Mouse (Mus musculus): ENCODE measurements around the gene Plekhm2. TPM values are rescaled to one million over a fixed set of nuclear protein-coding genes. Genes with fewer than 3 reads are reported as not detected.

Gene Plekhm2
- polyA plus RNA-seq, 1 experiment from 2014 or later, result 6.8 TPM

- no peaks in the 10 kb centered on the region for H3K27me3 ChIP-seq
- no peaks in the 10 kb centered on the region for H3K9me3 ChIP-seq (replicated peaks)
- H3K4me3 ChIP-seq (replicated peaks), result no peak overlapping the region
- peaks cover 33% of the 10 kb centered on the region for H3K4me1 ChIP-seq
- H3K27ac ChIP-seq, result peak overlapping the region; percentile 24; the same call in 1 of the 2 replicates
- H3K9ac ChIP-seq, result no peak overlapping the region
- no peak overlapping the region for H3K4me2 ChIP-seq
- peaks cover 50% of the 10 kb centered on the region for H3K36me3 ChIP-seq
- 53% methylated on average over 7 of the region's 7 CpGs for WGBS
- no peak for ATAC-seq (replicated peaks; ENCODE audit: low FRiP score)
Observed at GRCm38 (mm10) chr4:141681767-141682166, 17.1 kb upstream of the Plekhm2 start.

DNA sequence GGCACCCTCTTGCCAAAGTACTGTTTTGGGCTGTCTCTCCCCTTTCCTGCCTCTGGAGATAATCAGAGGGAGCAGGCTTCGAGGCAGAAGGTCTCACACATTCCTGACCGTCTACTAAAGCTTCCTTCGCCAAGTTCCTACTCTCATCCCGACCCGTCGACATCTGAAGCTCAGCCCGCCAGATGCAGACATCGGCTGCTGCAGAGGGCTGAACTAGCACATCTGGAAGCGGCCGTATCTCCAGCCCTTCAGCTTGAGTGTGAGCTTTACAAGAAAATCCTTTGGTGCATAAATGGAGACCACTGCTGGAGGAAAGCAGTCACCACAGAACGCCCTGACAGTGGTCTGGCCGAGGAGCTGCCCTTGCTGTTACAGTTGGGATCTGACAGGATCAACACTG lies 16.2 kb upstream of the Plekhm2 start:
- Histone ChIP-seq H3K27ac (no peak overlapping the region), H3K4me3 (replicated peaks) (no peak overlapping the region), H3K4me1 (peaks cover 33% of the 10 kb centered on the region), H3K27me3 (no peaks in the 10 kb centered on the region), H3K9me3 (replicated peaks) (no peaks in the 10 kb centered on the region), H3K36me3 (peaks cover 42% of the 10 kb centered on the region), H3K9ac (no peak overlapping the region), H3K4me2 (no peak overlapping the region)
- WGBS, result 51% methylated on average over 12 of the region's 12 CpGs
- no peak for ATAC-seq (replicated peaks; ENCODE audit: low FRiP score)

GRCm38 (mm10) chr4:141679016-141679415 lies 14.3 kb upstream of the Plekhm2 start:
- no peaks in the 10 kb centered on the region for H3K9me3 ChIP-seq (replicated peaks)
- no peaks in the 10 kb centered on the region for H3K27me3 ChIP-seq

GRCm38 (mm10) chr4:141676462-141676979 lies 11.8 kb upstream of the Plekhm2 start:
- H3K27ac ChIP-seq, result no peak overlapping the region
- no peak for ATAC-seq (replicated peaks; ENCODE audit: low FRiP score)
- H3K9ac ChIP-seq, result no peak overlapping the region
- H3K4me2 ChIP-seq, result no peak overlapping the region
- no peaks in the 10 kb centered on the region for H3K9me3 ChIP-seq (replicated peaks)
- 83% methylated on average over 5 of the region's 5 CpGs for WGBS
- 0 out of 2 replicates have a peak, but pooled peaks cover 7% of the 10 kb centered on the region for H3K36me3 ChIP-seq
- H3K4me3 ChIP-seq (replicated peaks), result no peak overlapping the region
- H3K4me1 ChIP-seq, result peaks cover 26% of the 10 kb centered on the region
- no peaks in the 10 kb centered on the region for H3K27me3 ChIP-seq

More at GRCm38 (mm10) chr4:141679016-141679415, 14.3 kb upstream of the Plekhm2 start:
- H3K27ac ChIP-seq, result no peak overlapping the region
- H3K4me3 ChIP-seq (replicated peaks), result no peak overlapping the region
- WGBS, result 68% methylated on average over 2 of the region's 2 CpGs
- peak; percentile 12; the same call in 1 of the 2 replicates for ATAC-seq (replicated peaks; ENCODE audit: low FRiP score)
- peaks cover 23% of the 10 kb centered on the region for H3K36me3 ChIP-seq
- no peak overlapping the region for H3K4me2 ChIP-seq
- peaks cover 35% of the 10 kb centered on the region for H3K4me1 ChIP-seq
- no peak overlapping the region for H3K9ac ChIP-seq

GRCm38 (mm10) chr4:141672325-141672724 lies 7.6 kb upstream of the Plekhm2 start:
- Histone ChIP-seq H3K4me2 (no peak overlapping the region), H3K27ac (no peak overlapping the region), H3K9me3 (replicated peaks) (no peaks in the 10 kb centered on the region), H3K4me1 (peaks cover 6% of the 10 kb centered on the region; the same call in 1 of the 2 replicates), H3K27me3 (no peaks in the 10 kb centered on the region), H3K9ac (no peak overlapping the region), H3K36me3 (no peaks in the 10 kb centered on the region), H3K4me3 (replicated peaks) (no peak overlapping the region)
- 79% methylated on average over 13 of the region's 13 CpGs for WGBS
- no peak for ATAC-seq (replicated peaks; ENCODE audit: low FRiP score)

DNA sequence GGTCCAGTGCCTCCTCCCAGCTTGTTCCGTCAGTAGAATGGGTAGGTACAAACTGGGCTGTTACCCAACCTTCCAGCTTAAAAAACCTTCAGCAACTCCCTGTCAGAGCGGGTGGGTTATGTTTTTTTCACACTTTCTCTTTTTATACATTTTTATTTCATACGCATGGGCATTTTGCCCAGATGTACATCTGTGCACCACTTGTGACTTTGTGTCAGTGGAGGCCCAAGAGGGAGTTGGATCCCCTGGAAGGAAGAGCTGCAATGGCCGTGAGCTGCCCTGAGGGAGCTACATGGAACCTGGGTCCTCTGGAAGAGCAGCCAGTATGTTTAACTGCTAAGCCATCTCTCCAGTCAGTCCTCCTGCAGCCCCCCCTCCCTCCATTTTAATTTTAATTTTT lies 6.7 kb upstream of the Plekhm2 start:
- 69% methylated on average over 4 of the region's 4 CpGs for WGBS
- no peak overlapping the region for H3K4me3 ChIP-seq (replicated peaks)
- no peaks in the 10 kb centered on the region for H3K36me3 ChIP-seq
- no peak overlapping the region for H3K9ac ChIP-seq
- H3K27ac ChIP-seq, result no peak overlapping the region
- no peaks in the 10 kb centered on the region for H3K27me3 ChIP-seq
- peaks cover 6% of the 10 kb centered on the region; the same call in 1 of the 2 replicates for H3K4me1 ChIP-seq
- no peak for ATAC-seq (replicated peaks; ENCODE audit: low FRiP score)
- no peaks in the 10 kb centered on the region for H3K9me3 ChIP-seq (replicated peaks)
- H3K4me2 ChIP-seq, result no peak overlapping the region

DNA sequence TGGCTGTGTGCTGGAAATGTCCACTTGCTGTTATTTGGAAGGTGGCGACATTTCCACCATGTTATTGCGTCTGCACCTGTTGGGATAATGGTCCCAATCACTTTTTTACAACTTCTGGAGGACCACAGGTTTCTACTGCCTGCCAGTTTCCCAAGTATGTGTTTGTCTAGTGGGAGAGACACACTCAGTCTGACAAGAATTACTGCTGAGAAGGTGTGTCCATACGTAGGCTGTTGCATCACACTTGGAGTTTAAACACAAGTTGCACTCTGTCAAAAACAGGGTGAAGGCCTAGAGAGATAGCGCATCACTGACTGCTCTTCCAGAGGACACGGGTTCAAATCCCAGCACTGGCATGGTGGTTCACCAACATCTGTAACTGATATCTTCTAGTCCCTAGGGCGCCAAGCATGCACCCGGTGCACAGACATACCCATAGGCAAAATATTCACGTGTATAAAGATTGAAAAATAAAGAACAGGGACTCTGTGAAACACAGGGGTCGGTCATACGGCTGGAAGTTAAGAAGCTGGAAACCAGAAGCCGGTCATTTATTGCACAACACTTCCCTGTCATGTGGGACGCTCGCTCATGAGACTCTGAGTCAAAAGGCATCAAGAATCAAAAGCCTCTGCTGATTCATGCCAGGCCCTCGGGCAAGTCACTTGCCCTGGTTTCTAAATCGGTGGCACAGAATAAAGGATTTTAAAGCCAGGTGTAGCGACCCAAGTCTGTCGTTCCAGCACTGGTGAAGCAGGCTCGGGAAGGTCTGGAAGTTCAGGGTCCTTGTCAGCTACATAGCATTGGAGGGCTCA lies 5.4 kb upstream of the Plekhm2 start:
- Histone ChIP-seq H3K4me2 (no peak overlapping the region), H3K4me3 (replicated peaks) (no peak overlapping the region), H3K4me1 (peaks cover under 1% of the 10 kb centered on the region; the same call in 1 of the 2 replicates), H3K9me3 (replicated peaks) (no peaks in the 10 kb centered on the region), H3K36me3 (no peaks in the 10 kb centered on the region), H3K27ac (no peak overlapping the region), H3K27me3 (no peaks in the 10 kb centered on the region), H3K9ac (no peak overlapping the region)
- 77% methylated on average over 18 of the region's 18 CpGs for WGBS
- no peak for ATAC-seq (replicated peaks; ENCODE audit: low FRiP score)

- H3K27me3 ChIP-seq, result no peaks in the 10 kb centered on the region
- peak overlapping the region; percentile 88 for H3K4me3 ChIP-seq (replicated peaks)
- peak overlapping the region; percentile 82 for H3K27ac ChIP-seq
- peak; percentile 90 for ATAC-seq (replicated peaks; ENCODE audit: low FRiP score)
- H3K36me3 ChIP-seq, result peaks cover 26% of the 10 kb centered on the region
- peak overlapping the region; percentile 91 for H3K9ac ChIP-seq
- no peaks in the 10 kb centered on the region for H3K9me3 ChIP-seq (replicated peaks)
- peak overlapping the region; percentile 91 for H3K4me2 ChIP-seq
- peaks cover 22% of the 10 kb centered on the region for H3K4me1 ChIP-seq
- under 1% methylated on average over 54 of the region's 60 CpGs for WGBS
Observed at GRCm38 (mm10) chr4:141664011-141664745, 521 bp downstream of the Plekhm2 start.

- Histone ChIP-seq H3K9ac (peak overlapping the region; percentile 91), H3K27ac (peak overlapping the region; percentile 82), H3K4me2 (peak overlapping the region; percentile 91), H3K27me3 (no peaks in the 10 kb centered on the region), H3K4me1 (peaks cover 22% of the 10 kb centered on the region), H3K9me3 (replicated peaks) (no peaks in the 10 kb centered on the region), H3K4me3 (replicated peaks) (peak overlapping the region; percentile 88), H3K36me3 (peaks cover 33% of the 10 kb centered on the region)
- 5% methylated on average over 43 of the region's 47 CpGs for WGBS
- peak; percentile 44; the same call in 1 of the 2 replicates for ATAC-seq (replicated peaks; ENCODE audit: low FRiP score)
Observed at GRCm38 (mm10) chr4:141663122-141663931, 1.4 kb downstream of the Plekhm2 start.

- Histone ChIP-seq H3K9ac (no peak overlapping the region), H3K27me3 (no peaks in the 10 kb centered on the region), H3K4me2 (no peak overlapping the region), H3K36me3 (peaks cover 42% of the 10 kb centered on the region), H3K9me3 (replicated peaks) (no peaks in the 10 kb centered on the region), H3K4me1 (peaks cover 22% of the 10 kb centered on the region), H3K27ac (no peak overlapping the region), H3K4me3 (replicated peaks) (no peak overlapping the region)
- WGBS, result 90% methylated on average over 11 of the region's 11 CpGs
- no peak for ATAC-seq (replicated peaks; ENCODE audit: low FRiP score)
Observed at GRCm38 (mm10) chr4:141660884-141661283, 3.8 kb downstream of the Plekhm2 start.

- peaks cover 18% of the 10 kb centered on the region for H3K4me1 ChIP-seq
- H3K4me3 ChIP-seq (replicated peaks), result no peak overlapping the region
- H3K9ac ChIP-seq, result no peak overlapping the region
- no peaks in the 10 kb centered on the region for H3K9me3 ChIP-seq (replicated peaks)
- 71% methylated on average over 4 of the region's 4 CpGs for WGBS
- H3K4me2 ChIP-seq, result no peak overlapping the region
- H3K27me3 ChIP-seq, result no peaks in the 10 kb centered on the region
- H3K36me3 ChIP-seq, result peaks cover 45% of the 10 kb centered on the region
- no peak for ATAC-seq (replicated peaks; ENCODE audit: low FRiP score)
- no peak overlapping the region for H3K27ac ChIP-seq
Observed at GRCm38 (mm10) chr4:141659739-141660138, 5.0 kb downstream of the Plekhm2 start.

Data from kidney, embryonic 15.5 days (tissue).